Mouse (Mus musculus): Measurements from ENCODE around the gene Bcl2l13. TPM values are rescaled to one million over a fixed set of nuclear protein-coding genes. Genes with fewer than 3 reads are reported as not detected.
A peak's percentile ranks its signal among the peaks of the same experiment; 100 is the strongest.
"Not testable (repeated sequence)": the region's sequence is repeated elsewhere in the genome, so short reads cannot be mapped to it uniquely, and the experiment has no call there.

Gene Bcl2l13
- polyA plus RNA-seq, 1 experiment, result 17.5 TPM

DNA sequence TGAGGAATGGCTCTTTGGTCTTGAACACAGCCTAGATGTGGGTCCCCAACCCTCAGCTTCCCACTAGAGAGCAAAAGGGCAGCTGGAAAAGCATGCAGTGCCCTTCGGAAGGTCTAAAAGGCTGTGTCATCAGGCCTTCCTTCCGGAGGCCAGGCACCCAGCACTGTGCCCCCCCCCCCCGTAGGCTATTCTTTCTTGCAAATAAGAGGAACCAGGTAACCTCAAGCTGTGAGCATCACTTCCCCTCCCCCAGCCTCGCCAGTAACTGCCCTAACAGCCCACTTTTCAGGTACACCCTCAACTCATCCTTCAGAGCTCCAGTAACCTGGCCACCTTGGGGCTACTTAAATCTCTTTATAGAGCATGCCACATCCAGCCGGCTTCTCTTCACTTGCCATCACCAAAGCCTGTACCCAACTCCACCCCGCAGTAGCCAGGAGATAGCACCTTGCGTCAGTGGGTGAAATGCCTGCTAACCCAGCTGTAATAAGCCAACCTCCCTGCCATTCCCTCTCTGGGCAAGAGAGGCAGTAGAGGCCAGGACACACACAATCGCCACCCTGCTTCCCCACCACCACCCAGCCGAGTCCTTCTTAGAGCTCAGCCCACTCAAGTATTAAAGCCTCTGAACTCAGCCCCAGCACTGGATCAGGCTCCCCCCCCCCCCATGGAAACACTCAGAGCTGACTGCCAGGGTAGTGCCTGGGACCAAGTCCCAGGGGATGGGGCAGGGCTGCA is 79.1 kb downstream of the Bcl2l13 start:
- peaks cover 15% of the 10 kb centered on the region for H3K36me3 ChIP-seq (ENCODE audit: control insufficient read depth)
- peaks cover 67% of the 10 kb centered on the region for H3K4me1 ChIP-seq (ENCODE audit: control insufficient read depth)
- H3K4me3 ChIP-seq (replicated peaks), result peak overlapping the region; percentile 80
- TF ChIP-seq TAL1 (IDR thresholded peaks at IDR 0.05; ENCODE audit: low read length), result no peak
- TF ChIP-seq GATA1 (IDR thresholded peaks at IDR 0.05; ENCODE audit: low read length), result no peak
- no peaks in the 10 kb centered on the region for H3K9me3 ChIP-seq (ENCODE audit: control insufficient read depth, low read length)
- H3K27me3 ChIP-seq (ENCODE audit: control insufficient read depth), result no peaks in the 10 kb centered on the region

DNA sequence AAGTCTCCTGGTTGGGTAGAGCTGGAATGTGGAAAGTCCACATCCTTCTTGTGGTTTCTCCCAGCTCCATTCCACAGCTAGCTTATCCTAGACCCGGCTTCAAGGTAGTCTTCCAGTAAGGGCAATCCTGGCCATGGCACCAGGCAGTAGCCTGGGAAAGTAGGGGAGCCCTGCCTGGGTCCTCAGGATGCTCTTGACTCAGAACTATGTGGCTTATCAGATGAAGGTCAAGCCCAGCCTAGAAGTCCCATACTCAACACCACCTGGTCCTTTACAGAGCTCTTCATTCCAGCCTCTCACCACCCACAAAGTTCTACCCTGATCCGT is 79.6 kb downstream of the Bcl2l13 start:
- Histone ChIP-seq H3K27me3 (ENCODE audit: control insufficient read depth) (no peaks in the 10 kb centered on the region), H3K36me3 (ENCODE audit: control insufficient read depth) (peaks cover 15% of the 10 kb centered on the region), H3K4me3 (replicated peaks) (peak overlapping the region; percentile 80), H3K4me1 (ENCODE audit: control insufficient read depth) (peaks cover 65% of the 10 kb centered on the region), H3K9me3 (ENCODE audit: control insufficient read depth, low read length) (no peaks in the 10 kb centered on the region)
- TF ChIP-seq TAL1 (IDR thresholded peaks at IDR 0.05; ENCODE audit: low read length) (no peak), GATA1 (IDR thresholded peaks at IDR 0.05; ENCODE audit: low read length) (no peak; the same call in 1 of the 2 replicates)

DNA sequence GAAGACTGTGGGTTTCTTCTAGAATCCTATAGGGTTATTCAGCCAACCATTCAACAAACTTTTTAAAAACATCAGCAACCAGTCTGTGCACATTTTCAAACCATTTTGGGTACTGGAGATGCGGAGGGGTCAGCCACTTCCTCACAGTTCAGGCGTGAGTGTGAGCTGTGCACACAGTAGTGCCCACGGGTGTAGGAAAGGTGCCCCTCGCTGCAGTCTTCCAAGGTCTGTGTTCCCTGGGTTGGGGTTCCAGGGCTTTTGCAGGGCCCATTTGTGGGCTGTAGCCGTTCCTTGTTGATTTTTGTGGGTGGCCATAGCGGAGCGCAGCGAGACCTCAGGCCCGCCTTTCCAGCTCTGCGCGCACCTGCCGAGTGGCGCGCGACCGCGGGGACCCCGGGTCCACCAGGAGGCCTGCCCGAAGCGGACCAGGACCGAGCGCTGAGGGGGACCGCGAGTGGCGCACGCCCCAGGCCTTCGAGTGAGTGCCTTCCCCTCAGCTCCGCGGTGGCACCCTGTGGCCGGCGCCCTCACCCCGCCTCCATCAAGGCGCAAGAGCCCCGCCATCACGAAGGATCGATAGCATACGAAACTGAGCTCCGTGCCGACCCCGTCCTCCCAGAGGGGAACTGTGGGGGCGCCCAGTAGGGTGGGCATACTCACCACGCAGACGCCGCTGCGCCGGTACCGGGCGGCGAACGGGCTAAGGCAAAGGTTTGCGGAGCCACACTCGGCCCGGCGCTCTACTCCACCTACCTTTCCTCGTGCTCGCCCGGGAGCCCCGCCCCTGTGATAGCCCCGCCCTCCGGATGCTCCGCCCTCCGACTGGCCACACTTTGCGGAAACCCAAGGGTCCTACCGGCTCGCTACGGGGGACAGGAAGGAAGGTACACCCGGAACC is 80.3 kb downstream of the Bcl2l13 start, which contains the start of gene Bid:
Bid (minus strand) TSS at position 780 of the 898 bp plus-strand sequence.
- peaks cover 13% of the 10 kb centered on the region for H3K36me3 ChIP-seq (ENCODE audit: control insufficient read depth)
- H3K4me1 ChIP-seq (ENCODE audit: control insufficient read depth), result peaks cover 57% of the 10 kb centered on the region
- peaks cover under 1% of the 10 kb centered on the region; the same call in 1 of the 2 replicates for H3K9me3 ChIP-seq (ENCODE audit: control insufficient read depth, low read length)
- peak within 1 kb of the TSS; percentile 80 for H3K4me3 ChIP-seq (replicated peaks)
- no peak for TF ChIP-seq GATA1 (IDR thresholded peaks at IDR 0.05; ENCODE audit: low read length)
- no peak for TF ChIP-seq TAL1 (IDR thresholded peaks at IDR 0.05; ENCODE audit: low read length)
- H3K27me3 ChIP-seq (ENCODE audit: control insufficient read depth), result no peaks in the 10 kb centered on the region

DNA sequence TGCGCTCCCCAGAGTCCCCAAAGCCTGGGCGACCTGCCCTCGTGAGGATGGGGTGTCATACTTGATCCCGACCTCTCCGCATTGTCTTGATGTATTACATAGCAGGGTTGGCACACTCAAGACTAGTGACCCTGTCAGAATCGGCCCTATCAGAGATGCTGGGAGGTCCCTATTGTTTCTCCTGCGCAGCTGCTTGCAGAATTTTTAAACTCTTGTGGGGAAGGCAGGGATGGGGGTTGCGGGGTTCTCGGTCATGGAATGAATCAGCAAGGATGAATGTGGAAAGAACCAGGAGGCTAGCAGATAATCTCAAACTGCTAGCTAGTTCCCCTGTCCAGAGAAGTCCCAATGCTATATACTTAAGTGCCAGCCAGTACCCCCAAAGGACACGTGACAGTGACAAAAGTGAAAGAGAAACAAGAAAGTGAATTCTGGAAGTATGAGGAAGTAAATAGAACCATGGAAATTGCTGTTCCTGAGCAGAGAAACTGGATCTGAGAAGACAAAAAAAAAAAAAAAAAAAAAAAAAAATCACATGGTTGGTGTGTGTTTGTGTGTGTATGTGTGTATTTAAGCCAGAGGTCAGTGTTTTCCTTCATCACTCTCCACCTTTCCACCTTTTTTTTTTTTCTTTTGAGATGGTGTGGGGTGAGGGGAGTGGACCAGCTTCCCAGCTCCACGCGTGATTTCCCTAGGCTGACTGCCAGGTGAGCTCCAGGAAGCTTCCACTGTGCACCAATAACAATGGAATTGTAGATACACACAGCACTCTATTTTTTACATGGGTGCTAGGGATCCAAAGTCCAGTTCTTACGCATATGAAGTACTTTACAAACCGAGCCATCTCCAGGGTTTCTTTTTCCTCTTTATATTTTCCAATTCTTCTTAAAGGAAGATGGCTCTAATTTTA is 81.2 kb downstream of the Bcl2l13 start:
- H3K27me3 ChIP-seq (ENCODE audit: control insufficient read depth); H3K36me3 ChIP-seq (ENCODE audit: control insufficient read depth); H3K9me3 ChIP-seq (ENCODE audit: control insufficient read depth, low read length): not testable (repeated sequence)
- Histone ChIP-seq H3K4me3 (replicated peaks) (peak overlapping the region; percentile 80), H3K4me1 (ENCODE audit: control insufficient read depth) (peaks cover 48% of the 10 kb centered on the region)

DNA sequence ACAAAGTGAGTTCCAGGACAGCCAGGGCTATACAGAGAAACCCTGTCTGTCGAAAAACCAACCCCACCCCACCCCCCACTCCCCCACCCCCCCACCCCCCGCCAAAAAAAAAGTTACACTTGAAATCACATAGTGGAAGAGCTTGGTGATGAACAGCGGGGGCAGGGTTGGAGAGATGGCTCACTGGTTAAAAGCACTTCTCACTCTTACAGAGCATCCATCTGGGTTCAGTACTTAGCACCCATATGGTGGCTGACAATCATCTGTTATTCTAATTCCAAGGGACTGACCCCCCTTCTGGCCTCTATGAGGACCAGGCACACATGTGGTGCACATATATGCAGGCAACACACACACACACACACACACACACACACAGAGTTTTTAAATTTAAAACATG is 82.0 kb downstream of the Bcl2l13 start:
- peaks cover 6% of the 10 kb centered on the region for H3K36me3 ChIP-seq (ENCODE audit: control insufficient read depth)
- H3K4me3 ChIP-seq (replicated peaks), result no peak overlapping the region
- H3K4me1 ChIP-seq (ENCODE audit: control insufficient read depth), result peaks cover 43% of the 10 kb centered on the region
- no peaks in the 10 kb centered on the region for H3K27me3 ChIP-seq (ENCODE audit: control insufficient read depth)
- TF ChIP-seq TAL1 (IDR thresholded peaks at IDR 0.05; ENCODE audit: low read length), result no peak
- TF ChIP-seq GATA1 (IDR thresholded peaks at IDR 0.05; ENCODE audit: low read length), result no peak
- peaks cover 2% of the 10 kb centered on the region; the same call in 1 of the 2 replicates for H3K9me3 ChIP-seq (ENCODE audit: control insufficient read depth, low read length)

DNA sequence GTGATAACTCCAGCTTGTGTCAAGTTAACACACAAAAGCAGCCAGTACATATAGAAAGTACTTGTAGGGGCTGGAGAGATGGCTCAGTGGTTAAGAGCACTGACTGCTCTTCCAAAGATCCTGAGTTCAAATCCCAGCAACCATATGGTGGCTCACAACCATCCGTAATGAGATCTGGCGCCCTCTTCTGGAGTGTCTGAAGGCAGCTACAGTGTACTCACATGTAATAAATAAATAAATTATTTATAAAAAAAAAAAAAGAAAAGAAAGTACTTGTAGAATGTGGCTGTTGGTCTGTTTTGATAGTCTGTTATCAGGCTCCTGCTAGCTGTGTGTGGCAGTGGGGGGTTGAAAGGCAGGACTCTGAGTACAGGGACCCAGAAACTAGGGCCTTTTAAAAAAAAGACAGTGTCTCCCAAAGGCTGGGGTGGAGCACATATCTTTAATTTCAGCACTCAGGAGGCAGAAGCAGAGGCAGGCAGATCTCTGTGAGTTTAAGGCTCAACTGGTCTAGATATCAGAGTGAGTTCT is 88.8 kb downstream of the Bcl2l13 start:
- H3K9me3 ChIP-seq (ENCODE audit: control insufficient read depth, low read length); H3K27me3 ChIP-seq (ENCODE audit: control insufficient read depth); H3K4me3 ChIP-seq (replicated peaks); H3K4me1 ChIP-seq (ENCODE audit: control insufficient read depth): not testable (repeated sequence)
- peaks cover 13% of the 10 kb centered on the region for H3K36me3 ChIP-seq (ENCODE audit: control insufficient read depth)

DNA sequence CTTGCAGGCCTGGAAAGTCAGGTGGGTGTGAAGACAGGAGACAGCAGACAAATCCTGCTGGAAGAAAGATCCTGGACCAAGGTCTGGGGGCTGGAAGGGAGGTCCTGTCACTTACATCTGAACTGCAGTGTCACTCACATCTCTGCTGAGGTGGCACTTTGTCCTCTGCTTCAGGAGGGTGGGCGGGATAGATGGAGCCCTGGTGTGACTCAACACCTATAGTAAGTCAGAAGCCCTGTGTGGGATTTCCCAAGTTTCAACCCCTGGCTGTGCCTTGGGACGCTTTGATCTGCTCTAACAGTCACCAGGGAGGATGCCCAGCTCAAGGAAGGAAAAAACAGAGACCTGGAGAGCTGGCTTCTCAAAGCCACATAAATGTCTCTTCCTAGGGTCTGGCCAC is 90.9 kb downstream of the Bcl2l13 start:
- TF ChIP-seq GATA1 (IDR thresholded peaks at IDR 0.05; ENCODE audit: low read length) (no peak), TAL1 (IDR thresholded peaks at IDR 0.05; ENCODE audit: low read length) (no peak)
- Histone ChIP-seq H3K27me3 (ENCODE audit: control insufficient read depth) (no peaks in the 10 kb centered on the region), H3K4me1 (ENCODE audit: control insufficient read depth) (peaks cover 23% of the 10 kb centered on the region), H3K36me3 (ENCODE audit: control insufficient read depth) (peaks cover 34% of the 10 kb centered on the region), H3K4me3 (replicated peaks) (no peak overlapping the region), H3K9me3 (ENCODE audit: control insufficient read depth, low read length) (no peaks in the 10 kb centered on the region)

DNA sequence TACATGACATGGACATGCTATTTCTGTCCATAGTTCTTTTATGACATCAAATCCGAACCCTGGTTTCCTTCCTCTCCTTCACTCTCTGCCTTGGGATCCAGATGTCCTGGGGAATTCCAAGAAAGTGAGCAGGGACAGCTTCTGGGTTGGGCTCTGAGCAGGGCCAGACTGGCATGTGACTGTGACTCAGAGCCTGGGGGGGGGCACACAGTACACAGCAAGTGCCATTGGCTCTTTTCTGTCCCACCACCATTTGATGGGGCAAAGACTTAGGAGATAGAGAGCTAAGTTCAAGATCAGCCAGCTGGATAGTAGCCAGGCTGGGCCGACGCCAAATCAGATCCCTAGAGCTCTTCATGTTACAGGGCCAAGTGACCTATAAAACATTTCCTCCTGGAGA is 91.8 kb downstream of the Bcl2l13 start:
- Histone ChIP-seq H3K4me3 (replicated peaks) (no peak overlapping the region), H3K27me3 (ENCODE audit: control insufficient read depth) (no peaks in the 10 kb centered on the region), H3K9me3 (ENCODE audit: control insufficient read depth, low read length) (no peaks in the 10 kb centered on the region), H3K4me1 (ENCODE audit: control insufficient read depth) (peaks cover 28% of the 10 kb centered on the region), H3K36me3 (ENCODE audit: control insufficient read depth) (peaks cover 43% of the 10 kb centered on the region)
- TF ChIP-seq TAL1 (IDR thresholded peaks at IDR 0.05; ENCODE audit: low read length) (no peak), GATA1 (IDR thresholded peaks at IDR 0.05; ENCODE audit: low read length) (no peak)

Data from erythroblast, embryonic 14.5 days (primary cell).